Mouse (Mus musculus) spleen, postnatal 10 days (tissue): ENCODE measurements around the gene Ldhb.
"Not testable (repeated sequence)": the region's sequence is repeated elsewhere in the genome, so short reads cannot be mapped to it uniquely, and the experiment has no call there.

Experiments used
- DNase-seq, 2 experiments: peaks; one replicate each; pipeline ENCODE4 v3.0.0; 2021 to 2022; ENCODE audit warnings: low spot score in 2 of 2

The Ldhb gene

DNA sequence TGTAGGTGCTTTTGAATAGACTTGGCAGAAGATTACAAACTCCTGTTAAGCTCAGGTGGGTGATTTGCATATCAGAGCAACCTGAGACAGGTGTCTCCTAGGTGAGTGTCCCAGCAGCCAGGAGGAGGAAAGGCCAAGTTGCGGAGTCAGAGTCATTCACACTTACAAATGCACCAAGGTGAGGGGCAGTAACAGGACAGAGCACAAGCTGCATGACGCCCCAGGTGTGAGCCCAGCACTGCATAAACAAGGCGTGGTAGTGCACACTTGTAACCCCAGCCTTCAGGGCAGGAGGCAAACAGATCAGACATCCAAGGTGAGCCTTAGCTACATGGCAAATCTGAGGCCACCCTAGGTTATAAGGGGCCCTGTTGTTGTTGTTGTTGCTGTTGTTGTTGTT is 5.1 kb upstream of the Ldhb start:
- no peak for DNase-seq

DNA sequence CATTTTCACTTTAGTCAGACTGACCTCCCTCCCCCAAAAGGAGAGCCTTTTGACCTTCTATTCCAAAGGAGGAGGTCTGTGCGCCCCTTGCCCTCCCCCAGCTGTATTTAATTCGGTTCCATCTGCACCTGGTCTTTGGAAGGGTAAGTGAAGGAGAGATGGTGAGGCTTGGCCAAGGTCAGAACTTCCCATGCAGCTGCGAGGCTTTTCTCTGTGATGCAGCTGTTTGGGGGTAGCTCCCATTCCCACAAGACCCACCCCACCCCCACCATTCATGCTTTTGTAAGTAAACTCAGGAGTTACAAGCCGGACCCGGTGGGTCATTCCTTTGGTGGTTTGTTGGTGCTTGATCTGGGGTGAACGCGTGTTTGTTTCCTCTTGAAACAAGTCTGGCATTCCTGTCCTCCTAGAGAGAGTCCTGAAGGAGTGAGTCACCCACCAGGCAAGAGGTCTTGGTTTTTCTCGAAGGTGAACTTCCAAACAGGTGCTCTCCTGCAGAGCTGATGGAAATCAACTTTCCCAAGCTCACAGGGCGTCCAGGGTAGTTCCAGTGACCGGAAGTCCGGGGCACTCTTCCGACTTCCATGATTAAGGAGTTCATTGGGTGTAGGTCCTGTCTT is 3.9 kb upstream of the Ldhb start:
- DNase-seq = no peak

DNA sequence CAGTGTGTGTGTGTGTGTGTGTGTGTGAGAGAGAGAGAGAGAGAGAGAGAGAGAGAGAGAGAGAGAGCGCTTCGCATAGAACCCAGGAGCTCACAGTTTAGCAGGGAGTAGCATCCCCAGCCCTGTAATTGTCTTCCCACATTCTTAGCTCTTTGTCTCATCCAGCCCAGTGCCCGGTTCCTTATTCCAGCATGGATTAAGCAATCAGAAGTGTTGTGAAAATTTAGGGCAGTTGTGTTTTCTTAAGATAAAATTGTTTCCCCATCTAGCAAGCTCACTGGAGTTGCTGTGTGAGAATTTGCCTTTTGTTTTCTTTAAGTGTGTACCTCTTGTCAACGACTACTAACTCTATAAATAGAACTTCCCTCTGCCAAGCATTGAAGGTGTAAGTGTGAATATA is 906 bp upstream of the Ldhb start:
- no peak for DNase-seq

DNA sequence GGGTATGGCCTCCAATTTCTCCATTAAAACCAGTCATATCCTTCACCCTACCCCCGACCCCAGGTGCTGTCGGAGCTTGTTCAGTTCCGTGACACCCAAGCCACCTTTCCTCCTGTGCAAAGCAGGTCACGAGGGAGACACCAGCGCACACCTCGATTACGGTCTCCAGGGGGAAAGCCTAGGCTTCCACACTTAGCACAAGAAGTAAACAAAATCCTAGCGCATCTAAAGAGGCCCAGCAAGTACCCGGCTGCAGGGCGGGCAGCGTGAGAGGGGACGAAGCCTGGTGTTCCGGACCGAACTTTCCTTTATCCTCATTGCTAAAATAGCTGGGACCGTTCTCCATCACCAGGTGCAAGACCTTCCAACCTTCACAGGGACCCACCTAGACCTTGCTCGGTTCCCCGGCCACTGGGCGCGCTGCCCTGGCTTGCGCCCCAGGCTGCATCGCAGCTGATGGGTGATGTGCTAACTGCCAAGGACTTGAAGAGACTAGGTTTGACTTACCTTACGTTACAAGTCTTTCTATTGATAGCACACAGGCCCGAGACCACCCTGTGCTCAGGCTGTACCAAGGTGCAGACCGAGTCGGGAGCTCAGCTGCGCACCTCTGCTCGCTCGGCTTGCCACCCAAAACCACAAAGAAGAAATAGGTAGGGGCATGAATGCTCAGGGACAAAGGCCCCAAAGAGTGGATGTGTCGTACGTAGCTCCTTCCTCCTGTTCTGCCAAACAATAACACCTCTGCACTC is 548 bp downstream of the Ldhb start:
- DNase-seq = no peak

DNA sequence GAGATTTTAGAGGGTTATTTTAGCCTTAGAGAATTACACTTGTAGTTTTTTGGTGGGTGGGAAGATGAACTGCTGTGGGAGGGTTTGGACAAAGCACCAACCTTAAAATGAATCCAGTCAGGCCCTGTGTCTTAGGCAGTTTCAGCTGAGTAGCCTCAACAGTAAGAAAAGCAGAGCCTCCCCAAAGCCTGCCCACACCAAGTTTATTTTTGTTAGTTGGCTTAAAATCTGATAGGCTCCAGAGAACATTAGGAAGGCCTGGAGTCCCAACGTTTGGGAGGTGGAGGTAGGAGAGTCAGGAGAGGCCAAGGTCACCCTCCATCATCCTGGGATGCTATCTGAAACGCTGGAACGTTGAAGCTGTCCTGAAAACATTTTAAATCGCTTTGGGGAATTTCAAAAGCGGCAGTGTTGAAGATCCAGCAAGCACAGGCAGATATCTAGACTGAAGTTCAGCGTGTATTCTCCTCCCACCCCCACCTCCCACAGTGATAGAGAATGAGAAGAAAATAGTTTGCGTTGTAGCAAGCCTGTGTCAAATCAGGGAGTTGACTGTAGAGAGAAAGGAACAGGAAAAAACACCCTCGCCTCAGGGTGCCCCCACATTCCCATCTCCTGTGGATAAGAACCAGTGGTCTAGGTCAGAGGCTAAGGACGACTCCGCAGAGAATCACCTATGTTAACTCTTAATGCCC is 1.3 kb downstream of the Ldhb start:
- DNase-seq = no peak

DNA sequence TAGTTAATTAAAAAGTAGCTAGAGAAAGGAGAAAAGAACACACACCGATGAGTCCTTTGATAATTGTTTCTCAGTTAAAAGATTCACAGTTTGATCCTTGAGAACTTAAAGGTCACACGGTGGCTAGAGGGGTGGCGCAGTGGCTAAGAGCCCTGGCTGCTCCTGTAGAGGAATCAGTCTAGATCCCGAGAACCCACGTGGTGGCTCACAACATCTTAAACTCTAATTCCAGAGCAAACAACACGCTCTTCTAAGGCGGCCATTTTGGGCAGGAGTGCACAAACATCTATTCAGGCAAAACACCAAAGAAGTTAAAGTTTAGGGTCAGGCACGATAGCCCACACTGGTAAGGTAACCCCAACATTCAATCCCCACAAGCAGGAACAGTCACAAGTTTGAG is 4.2 kb downstream of the Ldhb start:
- no peak for DNase-seq

DNA sequence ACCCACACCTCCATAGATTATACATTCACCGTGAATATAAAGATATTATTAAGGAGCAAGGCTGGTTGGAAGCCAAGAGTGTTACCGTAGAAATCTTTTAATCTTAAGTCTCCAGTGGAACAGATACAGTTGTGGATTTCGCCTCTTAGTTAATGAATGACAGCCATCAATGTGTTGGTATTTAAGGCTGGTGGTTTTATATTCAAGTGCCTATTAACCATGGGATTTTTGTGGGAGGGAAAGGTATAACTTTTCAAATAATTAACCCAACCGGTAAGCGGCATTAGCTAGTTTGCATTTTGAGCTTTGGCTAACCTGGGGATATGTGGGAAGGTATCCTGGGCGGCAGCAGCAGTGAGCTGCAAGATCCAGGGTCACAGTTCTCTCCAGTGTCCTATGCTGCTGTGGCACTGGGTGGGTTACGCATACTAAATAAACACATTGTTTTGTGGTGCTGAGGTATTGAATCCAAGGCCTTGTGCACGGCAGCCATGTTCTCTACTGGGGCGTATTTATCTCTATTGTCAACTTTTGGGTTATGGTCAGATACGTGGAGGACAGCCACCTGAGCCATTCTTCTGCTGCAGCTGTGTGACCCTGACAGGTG is 5.1 kb downstream of the Ldhb start:
- DNase-seq = no peak

DNA sequence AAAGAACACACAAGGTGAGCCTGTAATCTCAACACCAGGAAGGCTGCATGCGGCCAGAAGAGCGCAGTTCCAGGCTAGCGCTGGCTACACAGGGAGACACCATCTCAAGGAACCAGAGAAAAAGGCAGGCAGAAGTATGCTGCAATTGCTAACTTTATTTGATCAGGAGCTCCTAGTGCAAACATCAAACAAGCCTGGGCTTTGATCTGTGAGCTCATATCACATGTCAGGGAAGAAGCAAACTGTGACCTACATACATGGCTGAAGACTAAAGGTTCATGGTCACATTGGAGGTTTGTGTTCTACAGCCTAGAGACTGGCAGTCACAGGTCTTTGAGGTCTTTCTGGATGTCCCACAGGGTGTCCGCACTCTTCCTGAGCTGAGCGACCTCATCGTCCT is 17.6 kb downstream of the Ldhb start:
- not testable (repeated sequence) for DNase-seq

DNA sequence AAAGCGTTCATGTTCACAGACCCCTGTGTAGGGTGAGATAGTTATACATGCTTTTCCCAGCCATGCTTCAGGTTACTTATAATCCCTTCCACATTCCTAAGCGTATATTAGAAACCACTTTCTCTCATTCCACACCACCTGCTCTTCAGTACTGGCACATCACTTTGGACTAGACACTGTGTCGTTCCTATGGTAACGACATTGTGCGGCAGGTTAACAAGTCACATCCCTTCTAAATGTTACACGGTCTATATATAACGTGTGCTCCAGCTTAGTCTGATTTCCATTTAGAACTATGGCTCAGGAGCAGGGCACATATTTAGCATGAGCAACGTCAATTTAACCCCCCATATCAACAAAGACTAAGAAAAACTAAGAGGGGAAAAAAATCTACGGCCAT is 20.1 kb downstream of the Ldhb start:
- no peak for DNase-seq

DNA sequence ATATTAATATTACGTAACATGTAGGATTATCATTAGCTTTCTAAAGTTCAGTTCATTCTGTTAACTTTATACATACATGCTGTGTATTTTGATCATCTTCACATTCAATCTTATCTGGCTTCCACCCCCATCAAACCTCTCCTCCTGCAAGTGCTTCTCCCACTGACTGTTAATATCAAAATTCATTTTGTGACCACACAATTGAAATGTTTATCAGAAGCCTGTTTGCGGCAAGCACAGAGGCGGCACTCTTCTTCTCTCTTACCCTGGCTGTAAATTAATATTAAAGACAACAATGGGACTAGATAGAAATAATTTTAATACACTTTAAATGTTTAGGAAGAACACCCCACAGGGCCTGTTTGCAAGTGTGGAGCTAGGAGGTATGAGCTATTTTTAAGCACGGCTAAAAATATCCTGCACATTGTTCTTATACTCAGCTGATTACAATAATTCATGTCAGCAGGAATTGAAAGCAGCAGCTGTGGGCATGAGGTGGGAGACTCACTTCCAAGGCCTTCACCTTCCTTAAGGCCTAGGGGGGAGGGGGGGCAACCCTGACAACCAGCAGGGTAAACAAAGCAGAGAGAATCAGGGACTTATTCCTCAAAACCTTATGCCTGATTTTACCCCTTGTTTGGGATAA is 22.2 kb downstream of the Ldhb start:
- no peak for DNase-seq

DNA sequence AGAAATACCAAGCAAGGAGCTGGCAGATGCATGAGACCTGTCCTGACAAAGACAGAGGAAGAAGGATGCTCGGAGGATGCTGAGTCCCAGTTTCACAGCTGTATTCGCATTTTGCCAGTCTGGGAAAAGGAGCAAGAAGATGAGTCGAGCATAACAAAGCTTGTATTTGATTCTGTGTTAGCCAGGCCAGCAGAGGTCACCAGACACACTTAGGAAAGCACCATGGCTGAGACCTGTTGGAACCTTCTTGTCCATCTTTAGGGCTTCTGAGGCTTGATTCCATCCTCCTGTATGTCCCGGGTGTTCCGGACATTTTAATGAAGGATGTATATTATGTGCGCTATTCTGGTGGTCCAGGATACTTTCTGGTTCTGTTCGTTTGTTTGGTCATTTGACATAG is 30.5 kb downstream of the Ldhb start:
- DNase-seq = no peak

DNA sequence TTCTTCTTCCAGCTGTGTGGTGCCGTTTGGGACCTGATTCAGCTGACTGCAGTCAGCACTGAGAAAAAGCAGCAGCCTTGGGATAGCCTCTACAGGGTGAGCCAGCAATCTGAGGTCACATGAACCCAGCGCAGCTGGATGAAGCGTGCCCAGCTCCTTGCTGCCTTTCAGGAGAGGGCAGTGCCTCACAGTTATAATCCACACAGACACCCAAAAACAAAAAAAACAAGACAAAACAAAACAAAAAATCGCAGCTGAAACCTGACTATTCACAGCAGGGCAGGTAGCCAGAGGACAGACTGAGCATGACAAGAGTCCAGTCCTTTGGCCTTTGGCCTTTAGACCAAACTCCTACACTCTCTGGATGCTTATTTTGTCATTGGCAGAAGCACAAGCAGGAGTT is 35.0 kb downstream of the Ldhb start, which contains the start of gene Gys2:
Gene Gys2, minus strand, starts transcription at position 309 of the 403 bp plus-strand sequence.
- no peak for DNase-seq

DNA sequence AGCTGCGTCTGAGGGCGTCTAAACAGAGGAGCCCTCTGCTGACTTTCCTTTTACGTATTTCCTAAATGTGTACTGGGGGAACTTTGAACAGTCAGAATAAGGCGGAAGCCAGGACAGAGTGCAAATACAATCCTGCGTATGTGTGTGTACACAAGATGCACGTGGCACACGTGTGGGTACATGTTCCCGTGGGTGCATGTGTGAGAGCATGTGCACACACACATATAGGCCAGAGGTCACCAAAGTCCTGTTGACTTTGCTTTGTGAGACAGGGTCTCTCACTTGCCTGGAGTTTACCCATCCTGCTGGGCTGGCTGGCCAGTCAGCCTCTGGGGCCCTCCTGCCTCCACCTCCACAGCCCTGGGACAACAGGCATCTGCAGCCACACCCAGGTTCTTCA is 36.6 kb downstream of the Ldhb start:
- no peak for DNase-seq

DNA sequence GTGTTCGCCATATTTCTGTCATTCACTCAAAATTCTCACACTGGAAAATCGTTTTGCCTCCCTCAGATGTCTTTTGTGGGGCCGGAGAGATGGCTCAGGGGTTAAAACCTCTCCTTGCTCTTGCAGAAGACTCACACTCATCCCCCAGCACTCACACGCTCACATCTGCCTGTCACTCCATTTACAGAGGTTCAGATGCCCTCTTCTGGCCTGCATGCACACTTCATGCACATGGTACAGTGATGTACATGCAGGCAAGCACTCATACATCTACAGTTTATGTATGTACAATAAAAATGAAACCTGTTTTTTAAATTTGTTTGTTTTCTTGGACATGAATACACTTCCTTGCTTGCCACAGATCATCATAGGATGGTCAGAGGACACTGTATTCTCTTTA is 38.2 kb downstream of the Ldhb start:
- DNase-seq = no peak

DNA sequence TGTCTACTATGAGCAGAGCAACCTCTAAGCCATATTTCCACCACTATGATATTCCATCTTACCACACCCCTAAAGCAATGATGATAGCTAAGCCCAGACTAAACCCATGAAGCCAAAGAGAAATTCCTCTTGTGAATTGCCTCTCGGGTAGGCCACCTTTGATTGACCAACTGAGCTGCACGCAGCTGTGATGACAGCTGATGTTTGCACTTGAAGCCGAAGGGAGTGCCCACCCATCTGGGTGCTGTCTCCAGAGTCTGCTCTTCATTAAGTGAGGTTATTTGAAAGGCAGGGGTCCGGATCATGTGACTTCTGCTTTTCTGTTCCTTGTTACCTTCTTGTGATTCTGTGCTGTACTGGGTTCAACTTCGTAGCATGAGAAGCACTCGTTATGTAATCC is 45.6 kb downstream of the Ldhb start:
- DNase-seq = no peak

DNA sequence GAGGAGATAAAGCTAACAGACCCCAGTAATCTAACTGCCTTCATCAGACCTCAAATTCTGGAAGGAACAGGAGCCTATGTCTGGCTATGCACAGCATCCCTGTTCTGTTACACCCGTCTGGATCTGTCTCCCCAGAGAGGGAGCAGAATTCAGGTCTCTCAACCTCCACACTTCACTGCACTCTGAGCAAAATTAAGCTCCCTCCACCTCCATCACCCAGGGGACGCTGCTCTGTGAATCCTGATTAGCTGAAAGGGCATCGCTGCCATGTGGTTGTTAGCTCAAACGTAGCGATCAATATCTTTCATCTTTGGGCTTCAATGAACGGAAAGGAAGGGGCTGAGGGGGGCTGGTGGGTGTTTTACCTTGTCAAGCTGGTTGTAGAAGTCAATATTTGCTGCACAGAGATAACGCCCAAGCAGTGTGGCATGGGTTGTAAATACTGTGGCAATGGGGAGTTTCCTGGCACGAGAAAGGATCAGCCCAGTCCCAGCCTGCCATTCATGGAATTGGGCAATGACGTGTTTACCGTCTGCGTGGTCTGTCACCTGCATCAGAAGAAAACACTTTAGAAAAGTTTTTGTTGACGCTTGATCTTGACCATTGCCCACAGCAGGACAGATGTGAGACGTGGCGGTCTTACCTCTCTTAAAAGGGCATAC is 48.6 kb downstream of the Ldhb start:
- DNase-seq = no peak

DNA sequence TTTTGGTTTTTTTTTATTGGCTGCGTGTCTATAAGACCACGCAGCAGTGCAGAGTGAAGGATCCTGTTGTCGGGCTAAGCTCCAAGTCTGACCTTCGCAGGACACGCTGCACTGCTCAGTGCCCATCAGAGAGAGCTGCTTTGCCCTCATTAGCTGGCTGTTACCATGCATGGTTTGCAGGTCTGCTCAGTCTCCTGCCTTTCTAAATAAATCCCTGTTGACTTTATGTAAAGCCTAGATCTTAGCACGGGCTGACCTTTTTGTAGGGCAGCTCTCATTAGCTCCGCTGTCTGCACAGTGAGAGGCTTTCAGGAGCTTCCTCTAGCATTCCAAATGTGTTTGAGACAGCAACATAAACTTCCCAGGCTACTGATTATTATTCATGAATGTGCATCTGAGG is 49.7 kb downstream of the Ldhb start:
- no peak for DNase-seq

DNA sequence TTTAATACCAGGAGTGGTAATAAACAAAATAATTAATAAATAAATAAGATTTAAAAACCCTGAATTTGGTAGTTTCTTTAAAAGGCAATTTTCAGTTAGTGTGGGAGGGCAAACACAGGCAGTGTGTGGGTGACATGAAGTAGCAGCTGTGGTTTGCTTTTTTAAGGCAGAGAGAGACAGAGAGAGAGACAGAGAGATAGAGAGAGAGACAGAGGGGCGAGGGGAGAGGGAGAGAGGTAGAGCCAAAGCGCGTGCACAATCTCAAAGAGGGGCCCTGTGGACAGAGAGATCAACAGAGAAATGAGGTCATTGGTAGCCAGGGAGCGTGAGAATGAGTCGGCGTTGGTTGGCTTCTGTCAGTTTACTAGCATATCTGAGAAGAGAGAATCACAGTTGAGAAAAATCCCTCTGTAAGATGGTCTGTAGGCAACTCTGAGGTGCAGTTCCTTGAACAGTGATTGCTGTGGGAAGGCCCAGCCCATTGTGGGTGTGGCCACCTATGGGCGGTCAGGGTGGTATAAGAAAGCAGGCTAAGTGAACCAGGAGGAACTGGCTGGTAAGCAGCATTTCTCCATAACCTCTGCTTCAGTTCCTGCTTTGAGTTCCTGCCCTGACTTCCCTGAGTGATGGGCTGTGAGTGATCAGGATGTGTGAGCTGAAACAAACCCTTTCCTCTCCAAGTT is 52.3 kb downstream of the Ldhb start:
- DNase-seq = no peak

DNA sequence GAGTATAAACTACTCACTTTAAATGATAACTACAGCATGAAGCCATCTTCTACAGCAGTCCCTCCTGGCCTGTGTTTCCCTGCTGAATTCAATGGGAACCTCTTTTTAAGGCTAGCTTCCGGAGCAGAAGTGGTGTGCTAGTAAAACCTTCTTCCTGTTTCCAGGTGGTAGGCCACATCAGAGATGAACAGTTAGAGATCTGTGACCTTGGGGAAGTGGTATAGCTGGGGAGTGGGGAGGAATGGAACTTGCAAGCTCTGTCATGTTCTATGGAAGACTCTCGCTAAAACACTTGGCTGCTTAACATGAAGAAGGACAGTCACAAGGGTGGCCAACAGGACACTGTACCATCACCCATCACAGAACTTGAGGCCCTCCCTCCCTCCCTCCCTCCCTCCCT is 54.4 kb downstream of the Ldhb start:
- no peak for DNase-seq

DNA sequence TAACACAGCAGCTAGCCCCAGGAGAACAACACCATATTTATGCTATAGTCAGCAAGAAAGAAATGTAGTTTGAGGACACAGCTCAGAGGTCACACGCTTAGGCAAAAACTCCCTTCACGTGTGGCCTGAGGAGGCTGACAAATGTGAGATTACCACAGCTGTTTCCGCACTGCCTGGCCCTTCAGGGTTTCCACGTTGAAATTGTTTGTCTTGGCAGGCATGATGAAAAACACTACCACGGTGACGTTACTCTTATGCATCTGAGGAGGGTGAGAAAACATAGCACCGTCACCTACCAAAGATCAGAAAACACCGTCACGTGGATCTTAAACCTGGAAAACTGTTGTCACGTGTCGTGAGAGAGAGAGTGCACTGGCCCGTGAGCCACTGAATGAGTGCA is 56.4 kb downstream of the Ldhb start:
- no peak for DNase-seq
